Mouse (Mus musculus): ENCODE data around the gene Clec4b2. TPM values are rescaled to one million over a fixed set of nuclear protein-coding genes. Genes with fewer than 3 reads are reported as not detected.
A peak's percentile ranks its signal among the peaks of the same experiment; 100 is the strongest.
"Not testable (repeated sequence)": the region's sequence is repeated elsewhere in the genome, so short reads cannot be mapped to it uniquely, and the experiment has no call there.

Clec4b2 gene
- not detected for total RNA-seq (2021)

DNA sequence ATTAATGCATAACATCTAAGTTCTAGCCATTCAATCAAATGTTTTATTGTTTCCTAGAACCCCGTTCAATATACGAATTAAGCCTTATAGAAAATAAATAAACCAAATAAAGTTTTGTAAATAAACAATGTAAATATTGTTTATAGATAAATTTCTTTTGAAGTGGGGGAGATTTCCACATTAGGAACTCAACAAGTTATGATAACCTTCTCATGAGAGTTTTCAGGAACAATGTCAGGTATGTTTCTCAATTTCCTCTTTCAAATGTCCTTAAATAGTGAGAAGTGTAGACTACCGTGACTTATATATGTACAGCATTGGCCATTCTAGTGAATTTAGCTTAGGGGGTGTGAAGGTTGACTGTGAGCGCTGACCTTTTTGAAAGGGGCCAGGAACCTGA, at the start of gene Clec4b2:
Clec4b2 (plus strand) TSS at position 301 of the 400 bp plus-strand sequence.
- intact Hi-C loops (cut with DNase I): no loop called here
- DNase-seq: no peak

- no peak for DNase-seq
- intact Hi-C loops (cut with DNase I): no loop called here
These were observed 49.5 kb upstream of the Clec4b2 start for GRCm38 (mm10) chr6:123123195-123123594.

DNA sequence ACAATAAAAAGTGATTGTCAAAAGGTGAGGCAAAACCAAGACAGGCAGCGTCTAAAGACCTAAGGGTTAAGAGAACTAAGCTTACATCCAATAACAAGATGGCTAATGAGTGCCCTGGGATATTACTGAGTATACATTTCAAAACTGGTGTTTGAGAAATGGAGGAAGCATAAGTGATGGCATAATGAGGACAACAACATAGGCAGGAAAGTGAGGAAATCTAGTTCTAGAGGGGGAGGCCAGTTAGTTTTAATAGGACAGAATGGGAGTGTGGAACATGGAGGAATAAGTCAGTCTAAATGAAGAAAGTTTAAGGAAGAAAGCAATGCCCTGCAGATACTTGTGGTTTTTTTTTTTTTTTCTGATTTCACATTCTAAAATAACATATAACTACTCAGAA, 45.5 kb upstream of the Clec4b2 start:
- intact Hi-C loops (cut with DNase I): no loop called here
- DNase-seq: no peak

DNA sequence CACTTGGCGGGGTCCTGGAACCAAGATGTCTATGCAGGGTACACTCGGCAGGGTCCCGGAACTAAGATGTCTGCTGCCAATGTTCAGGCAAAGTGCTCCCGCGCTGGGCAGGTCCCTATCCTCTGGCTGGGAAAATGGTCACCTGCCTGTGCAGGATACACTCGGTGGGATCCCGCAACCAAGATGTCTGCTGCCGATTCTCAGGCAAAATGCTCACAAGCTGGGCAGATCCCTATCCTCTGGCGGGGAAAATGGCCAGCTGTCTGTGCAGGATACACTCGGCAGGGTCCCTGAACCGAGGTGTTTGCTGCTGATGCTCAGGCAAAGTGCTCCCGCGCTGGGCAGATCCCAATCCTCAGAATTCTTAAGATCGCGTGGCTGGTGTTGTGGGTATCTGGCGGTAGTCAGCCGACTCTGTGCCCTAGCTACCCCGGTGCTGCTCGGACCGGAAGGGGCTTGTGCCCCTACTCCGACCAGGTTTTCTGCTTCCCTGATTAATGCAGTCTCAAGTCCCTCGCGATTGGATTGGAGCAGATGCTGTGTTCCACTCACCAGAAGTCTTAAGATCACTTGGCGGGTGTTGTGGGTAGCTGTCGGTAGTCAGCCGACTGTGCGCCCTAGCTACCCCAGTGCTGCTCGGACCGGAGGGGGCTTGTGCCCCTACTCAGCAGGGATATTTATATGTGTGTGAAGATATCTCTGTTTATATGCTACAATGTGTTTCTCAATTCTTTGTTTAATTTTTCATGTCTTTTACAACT, 34.7 kb upstream of the Clec4b2 start:
- DNase-seq; intact Hi-C loops (cut with DNase I): not testable (repeated sequence)

DNA sequence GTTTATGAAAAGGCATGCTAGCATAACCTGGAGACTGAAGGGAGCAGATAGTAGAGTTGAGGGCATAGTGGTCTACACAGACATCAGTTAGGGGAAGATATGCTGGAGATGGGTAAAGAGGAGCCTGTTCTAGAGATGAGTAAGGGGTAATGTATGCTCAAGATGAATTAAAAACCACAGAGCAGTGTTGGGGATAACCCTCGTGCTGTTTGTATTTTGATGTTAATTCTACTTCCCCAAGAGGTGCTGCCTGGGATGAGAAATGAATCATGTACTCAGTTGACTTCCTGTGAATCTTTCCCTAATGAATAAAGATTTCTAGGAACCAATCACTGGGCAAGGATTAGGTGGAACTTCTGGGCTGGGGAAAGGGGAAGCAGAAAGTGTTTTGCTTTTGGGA, 2.6 kb upstream of the Clec4b2 start:
- intact Hi-C loops (cut with DNase I): no loop called here
- DNase-seq: peak in 1 of 2 experiments; percentile 1

DNA sequence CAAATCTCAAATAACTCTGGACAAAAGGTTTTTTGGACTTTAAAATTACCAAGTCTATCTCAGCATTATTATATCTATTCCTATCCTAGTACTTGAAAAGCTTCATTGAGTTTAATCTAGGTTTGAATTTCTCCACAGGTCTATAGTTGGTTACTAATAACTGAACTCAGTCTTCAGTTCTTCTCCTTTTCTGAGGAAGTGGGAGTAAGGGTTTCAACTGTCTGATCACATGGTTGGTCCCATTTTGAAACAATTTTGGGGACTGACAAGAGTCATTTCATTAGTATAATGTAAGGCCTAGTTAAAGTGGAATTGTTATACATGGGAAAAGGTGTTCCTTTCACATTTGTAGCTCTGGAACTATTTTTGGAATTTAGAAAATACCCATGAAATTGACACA, 1.7 kb upstream of the Clec4b2 start:
- no peak for DNase-seq
- intact Hi-C loops (cut with DNase I): no loop called here

DNA sequence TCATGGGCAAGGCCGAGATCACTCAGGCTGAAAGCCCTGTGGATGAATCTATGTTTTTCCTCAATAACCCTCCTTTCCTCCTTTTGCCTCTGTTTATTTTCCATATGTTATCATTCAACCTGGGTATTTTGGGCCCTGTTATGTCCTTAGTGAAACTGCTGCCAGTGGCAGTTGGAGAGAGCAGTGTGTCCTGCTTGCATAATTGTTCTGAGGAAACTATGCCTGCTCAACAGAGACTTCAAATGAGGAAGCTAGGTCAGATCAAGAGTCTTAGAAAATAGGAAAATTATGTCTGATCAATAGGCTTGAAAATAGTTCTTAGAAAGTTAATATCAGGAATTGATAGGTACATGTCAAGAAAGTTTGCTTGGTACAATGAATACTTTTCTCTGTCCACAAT, 2.9 kb downstream of the Clec4b2 start:
- DNase-seq: no peak
- intact Hi-C loops (cut with DNase I): no loop called here

DNA sequence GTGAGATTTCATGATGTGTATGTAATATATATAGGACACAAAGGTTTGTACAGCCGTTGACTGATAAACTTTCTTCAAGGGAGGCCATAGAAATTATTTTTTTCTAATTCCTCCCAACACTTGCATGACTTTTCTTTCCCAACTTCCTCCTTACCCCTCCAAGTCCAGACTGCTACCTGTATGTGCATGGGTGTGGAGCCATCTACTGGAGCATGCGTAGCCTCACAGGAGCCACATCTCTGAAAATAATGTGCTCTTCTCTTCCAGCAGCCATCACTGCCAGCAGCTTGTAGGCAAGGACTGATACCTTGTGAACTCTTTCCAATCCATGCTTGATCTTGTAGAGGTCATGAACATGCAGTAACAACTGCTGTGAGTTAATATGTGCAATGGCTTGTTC, 12.2 kb downstream of the Clec4b2 start:
- peak in 1 of 2 experiments; percentile 2 for DNase-seq
- intact Hi-C loops (cut with DNase I): loop anchor here (10.0 kb wide), 1 partner anchor 290 kb away; no protein-coding TSS in a partner anchor

- intact Hi-C loops (cut with DNase I): no loop called here
- no peak for DNase-seq
These were observed 34.7 kb downstream of the Clec4b2 start for GRCm38 (mm10) chr6:123207187-123208076.

- DNase-seq; intact Hi-C loops (cut with DNase I): not testable (repeated sequence)
These were observed 35.4 kb downstream of the Clec4b2 start for GRCm38 (mm10) chr6:123208077-123208439.

DNA sequence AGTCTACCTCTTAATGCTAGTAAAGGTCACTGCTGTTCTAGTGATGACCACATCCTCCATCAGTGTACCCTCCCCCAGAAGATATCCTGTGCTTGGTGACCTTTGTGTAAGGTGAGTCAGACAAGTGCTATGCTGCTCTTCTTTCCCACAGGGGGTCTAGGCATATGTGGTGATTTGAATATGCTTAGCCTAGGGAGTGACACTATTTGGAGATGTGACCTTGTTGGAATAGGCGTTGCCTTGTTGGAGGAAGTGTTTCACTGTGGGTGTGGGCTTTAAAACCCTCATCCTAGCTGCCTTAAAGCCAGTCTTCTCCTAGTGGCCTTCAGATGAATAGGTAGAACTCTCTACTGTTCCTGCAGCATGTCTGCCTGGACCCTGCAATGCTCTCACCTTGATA, 39.0 kb downstream of the Clec4b2 start:
- no peak for DNase-seq
- intact Hi-C loops (cut with DNase I): no loop called here

DNA sequence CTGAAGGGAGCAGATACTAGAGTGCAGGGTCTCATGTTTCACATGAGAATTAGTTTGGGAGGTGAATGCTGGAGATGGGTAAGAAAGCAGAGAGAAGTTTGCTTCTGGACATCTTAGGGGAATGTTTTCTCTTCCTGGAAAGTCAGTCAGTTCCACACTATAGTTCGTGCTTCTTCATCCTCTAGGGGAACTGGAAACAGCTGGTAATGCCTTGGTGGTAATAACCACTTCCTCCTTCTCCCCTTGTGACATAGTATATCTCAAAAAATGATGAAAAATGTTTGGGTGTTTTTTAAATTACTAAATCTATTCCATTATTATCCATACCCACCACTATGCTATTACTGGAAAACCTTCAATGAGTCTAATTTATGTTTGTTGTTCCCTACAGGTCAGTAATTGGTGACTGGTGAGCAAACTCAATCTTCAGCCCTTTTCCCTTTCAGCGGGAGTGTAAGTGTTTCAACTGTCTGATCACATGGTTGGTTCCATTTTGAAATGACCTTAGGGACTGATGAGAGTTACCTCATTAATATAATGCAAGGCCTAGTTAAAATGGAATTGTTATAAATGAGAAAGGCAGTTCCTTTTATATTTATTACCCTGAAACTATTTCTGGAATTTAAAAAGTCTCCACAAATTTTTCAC, 55.0 kb downstream of the Clec4b2 start:
- intact Hi-C loops (cut with DNase I): no loop called here
- peak in 1 of 2 experiments; percentile 1 for DNase-seq

- no peak for DNase-seq
- intact Hi-C loops (cut with DNase I): no loop called here
These were observed 57.0 kb downstream of the Clec4b2 start, which contains the start of gene Clec4n for GRCm38 (mm10) chr6:123229644-123230043. Gene Clec4n (plus strand): TSS chr6:123229843.

DNA sequence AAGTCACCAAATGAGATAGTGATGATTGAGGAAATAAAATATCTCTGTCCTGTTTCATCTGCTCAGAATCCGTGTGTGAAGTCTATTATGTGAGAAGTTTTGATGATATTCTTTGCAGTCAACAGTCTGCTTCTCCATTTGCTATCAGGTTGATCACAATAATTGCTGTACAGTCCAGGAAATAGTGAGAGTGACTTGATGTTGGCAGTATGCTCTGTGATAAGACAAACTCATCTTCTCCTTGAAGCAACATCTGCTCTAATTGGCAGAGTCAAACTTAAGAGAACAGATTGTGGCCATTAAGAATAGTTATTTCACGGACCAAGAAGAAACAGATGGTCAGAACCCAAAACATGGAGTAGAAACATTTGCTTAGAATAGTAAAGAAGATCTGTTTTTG, 58.5 kb downstream of the Clec4b2 start:
- intact Hi-C loops (cut with DNase I): no loop called here

GRCm38 (mm10) chr6:123237582-123237981, 64.9 kb downstream of the Clec4b2 start:
- no peak for DNase-seq
- intact Hi-C loops (cut with DNase I): no loop called here

More for the DNA sequence above, 58.5 kb downstream of the Clec4b2 start:
- DNase-seq: no peak

- no peak for DNase-seq
These were observed 71.5 kb downstream of the Clec4b2 start for GRCm38 (mm10) chr6:123244201-123244600.

GRCm38 (mm10) chr6:123248862-123249261, 76.2 kb downstream of the Clec4b2 start:
- intact Hi-C loops (cut with DNase I); DNase-seq: not testable (repeated sequence)

More at GRCm38 (mm10) chr6:123244201-123244600, 71.5 kb downstream of the Clec4b2 start:
- intact Hi-C loops (cut with DNase I): no loop called here

GRCm38 (mm10) chr6:123252735-123253134, 80.0 kb downstream of the Clec4b2 start:
- intact Hi-C loops (cut with DNase I): no loop called here
- DNase-seq: no peak

Measured in heart, postnatal 10 days (tissue).